Mouse (Mus musculus) E14TG2a.4 (cell line): ENCODE measurements around the gene Prss42.

Experiments used
- CTCF ChIP-seq: conservative IDR thresholded peaks from 2 replicates; pipeline ENCODE4 v1.5.1; 2014; ENCODE audit warnings: low read length
- POU5F1 ChIP-seq: IDR thresholded peaks from 2 replicates; pipeline ENCODE4 v1.6.1; 2014; ENCODE audit warnings: low read length, borderline replicate concordance

DNA sequence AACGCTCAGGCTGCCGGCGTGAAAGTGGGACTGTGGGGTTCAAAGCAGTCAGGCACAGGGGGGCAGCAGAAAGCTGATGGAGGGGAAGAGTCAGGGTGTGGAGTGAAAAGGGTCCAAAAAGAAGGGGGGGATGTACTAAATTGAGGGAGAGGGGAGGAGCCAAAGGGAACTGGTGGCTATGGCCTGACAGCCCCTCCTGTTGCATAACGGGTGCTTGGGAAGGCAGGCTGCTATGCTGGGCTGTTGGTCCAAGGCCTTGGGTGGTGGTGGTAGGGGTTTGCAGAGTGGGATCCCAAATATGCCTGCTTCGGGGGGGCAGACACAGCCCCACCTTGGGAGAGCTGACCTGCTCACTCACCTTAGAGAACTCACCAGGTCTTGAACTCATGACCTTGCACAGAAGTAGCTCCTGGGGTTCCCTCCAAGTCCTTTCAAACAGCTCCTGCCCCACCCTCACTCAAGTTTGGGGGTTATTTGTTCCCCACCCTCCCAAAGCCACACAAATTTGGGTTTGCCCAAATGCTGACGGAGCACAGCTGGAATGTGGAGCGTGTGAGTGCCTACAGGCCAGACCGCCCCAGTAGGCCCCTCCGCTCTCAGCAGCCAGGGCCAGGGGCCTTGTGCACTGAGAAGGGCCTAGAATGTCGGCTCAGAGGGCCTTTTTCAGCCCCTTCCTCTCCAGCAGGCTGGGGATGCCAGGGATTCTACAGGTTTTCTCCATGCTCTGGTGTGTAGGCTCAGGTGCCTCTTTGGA is 22.5 kb upstream of the Prss42 start:
- no peak for TF ChIP-seq CTCF
- TF ChIP-seq POU5F1, result no peak
